Mouse (Mus musculus) forebrain, embryonic 16.5 days (tissue): ENCODE measurements around the gene Evl. TPM values are rescaled to one million over a fixed set of nuclear protein-coding genes. Genes with fewer than 3 reads are reported as not detected.

ENCODE experiments used
- ATAC-seq: fragments of 200-750 bp; cut with Nextera tagmentation; 2 replicates; pipeline ENCODE4 v1.8.0; 2017; ENCODE audit warnings: mild to moderate bottlenecking, moderate library complexity
- H3K27ac ChIP-seq: fragments of 300-500 bp; sonication (generic); 2 replicates; pipeline ENCODE4 v1.5.1; 2014; ENCODE audit warnings: low read length, control low read depth
- H3K27me3 ChIP-seq: fragments of 300-500 bp; sonication (generic); replicated peaks from 2 replicates; pipeline ENCODE4 v1.6.1; 2014; ENCODE audit warnings: low read length; ENCODE audit not compliant: control insufficient read depth, insufficient read depth
- H3K36me3 ChIP-seq: fragments of 300-500 bp; sonication (generic); 2 replicates; pipeline ENCODE4 v1.6.1; 2014; ENCODE audit not compliant: control insufficient read depth, insufficient read depth
- H3K4me1 ChIP-seq: fragments of 300-500 bp; sonication (generic); replicated peaks from 2 replicates; pipeline ENCODE4 v1.6.1; 2014; ENCODE audit warnings: low read length; ENCODE audit not compliant: control insufficient read depth, insufficient read depth
- H3K4me2 ChIP-seq: fragments of 300-500 bp; sonication (generic); 2 replicates; pipeline ENCODE4 v1.6.1; 2014; ENCODE audit warnings: mild to moderate bottlenecking, low read length, control low read depth
- H3K4me3 ChIP-seq: fragments of 300-500 bp; sonication (generic); replicated peaks from 2 replicates; pipeline ENCODE4 v1.5.1; 2014; ENCODE audit warnings: mild to moderate bottlenecking, low read length, control low read depth
- H3K9ac ChIP-seq: fragments of 300-500 bp; sonication (generic); replicated peaks from 2 replicates; pipeline ENCODE4 v1.6.1; 2014; ENCODE audit warnings: low read depth, low read length, control low read depth
- H3K9me3 ChIP-seq: fragments of 300-500 bp; sonication (generic); 2 replicates; pipeline ENCODE4 v1.6.1; 2016; ENCODE audit warnings: low read length; ENCODE audit not compliant: control insufficient read depth
- WGBS: fragments of 180-500 bp; shearing (Covaris S2); extraction: QIAGEN DNeasy Blood & Tissue Kit; methylation state at CpG from one replicate; pipeline ENCODE4 v1.1.7; 2014; 5-methylcytosine and 5-hydroxymethylcytosine counted together
- polyA plus RNA-seq: library from polyadenylated mRNA; unstranded; fragments of >200 nt; fragmentation: Nextera tagmentation; extraction: Ambion mirVana; gene quantifications from 2 replicates; pipeline ENCODE4 v1.2.1, GENCODE M21; 2015

The Evl gene
- polyA plus RNA-seq, 1 experiment from 2014 or later, result 218 TPM

GRCm38 (mm10) chr12:108651053-108651660 lies 96.6 kb downstream of the Evl start:
- WGBS, result 51% methylated on average over 7 of the region's 7 CpGs
- H3K36me3 ChIP-seq, result peaks cover 33% of the 10 kb centered on the region
- no peaks in the 10 kb centered on the region for H3K27me3 ChIP-seq
- H3K27ac ChIP-seq, result no peak overlapping the region
- no peaks in the 10 kb centered on the region for H3K9me3 ChIP-seq
- H3K4me3 ChIP-seq, result no peak overlapping the region
- H3K4me1 ChIP-seq, result no peaks in the 10 kb centered on the region
- no peak overlapping the region for H3K9ac ChIP-seq
- H3K4me2 ChIP-seq, result no peak overlapping the region
- no peak for ATAC-seq

GRCm38 (mm10) chr12:108653358-108654335 lies 99.1 kb downstream of the Evl start:
- Histone ChIP-seq H3K9me3 (no peaks in the 10 kb centered on the region), H3K4me2 (no peak overlapping the region), H3K36me3 (peaks cover 30% of the 10 kb centered on the region), H3K27me3 (no peaks in the 10 kb centered on the region), H3K9ac (no peak overlapping the region), H3K4me1 (no peaks in the 10 kb centered on the region), H3K4me3 (no peak overlapping the region), H3K27ac (no peak overlapping the region)
- WGBS, result 91% methylated on average over 11 of the region's 11 CpGs
- ATAC-seq, result no peak

- Histone ChIP-seq H3K9me3 (no peaks in the 10 kb centered on the region), H3K4me3 (no peak overlapping the region), H3K4me2 (no peak overlapping the region), H3K36me3 (peaks cover 10% of the 10 kb centered on the region), H3K27me3 (no peaks in the 10 kb centered on the region), H3K27ac (no peak overlapping the region), H3K4me1 (no peaks in the 10 kb centered on the region), H3K9ac (no peak overlapping the region)
- 88% methylated on average over 1 of the region's 1 CpGs for WGBS
- ATAC-seq, result no peak
Observed at GRCm38 (mm10) chr12:108657350-108657749, 102.8 kb downstream of the Evl start.

GRCm38 (mm10) chr12:108668606-108669235 lies 114.2 kb downstream of the Evl start:
- 52% methylated on average over 8 of the region's 8 CpGs for WGBS
- no peak overlapping the region for H3K9ac ChIP-seq

GRCm38 (mm10) chr12:108671541-108671940 lies 117.0 kb downstream of the Evl start:
- Histone ChIP-seq H3K4me2 (no peak overlapping the region), H3K27me3 (no peaks in the 10 kb centered on the region), H3K9me3 (no peaks in the 10 kb centered on the region), H3K36me3 (peaks cover 17% of the 10 kb centered on the region), H3K27ac (no peak overlapping the region), H3K4me1 (peaks cover 17% of the 10 kb centered on the region), H3K9ac (no peak overlapping the region), H3K4me3 (no peak overlapping the region)
- 98% methylated on average over 2 of the region's 2 CpGs for WGBS
- ATAC-seq, result no peak

More at GRCm38 (mm10) chr12:108668606-108669235, 114.2 kb downstream of the Evl start:
- Histone ChIP-seq H3K4me1 (peaks cover 17% of the 10 kb centered on the region), H3K9me3 (no peaks in the 10 kb centered on the region), H3K27me3 (no peaks in the 10 kb centered on the region), H3K4me2 (no peak overlapping the region), H3K4me3 (no peak overlapping the region), H3K36me3 (peaks cover 8% of the 10 kb centered on the region), H3K27ac (peak overlapping the region; percentile 66)
- ATAC-seq, result peak; percentile 70

- Histone ChIP-seq H3K27ac (no peak overlapping the region), H3K9me3 (no peaks in the 10 kb centered on the region), H3K27me3 (no peaks in the 10 kb centered on the region), H3K4me2 (no peak overlapping the region), H3K4me3 (no peak overlapping the region), H3K9ac (no peak overlapping the region), H3K36me3 (peaks cover 17% of the 10 kb centered on the region), H3K4me1 (peaks cover 11% of the 10 kb centered on the region)
- no peak for ATAC-seq
- WGBS, result 92% methylated on average over 4 of the region's 4 CpGs
Observed at GRCm38 (mm10) chr12:108672908-108673307, 118.4 kb downstream of the Evl start.

GRCm38 (mm10) chr12:108673546-108673945 lies 119.0 kb downstream of the Evl start:
- no peak overlapping the region for H3K4me2 ChIP-seq
- 83% methylated on average over 3 of the region's 3 CpGs for WGBS
- no peak overlapping the region for H3K4me3 ChIP-seq
- H3K27me3 ChIP-seq, result no peaks in the 10 kb centered on the region
- no peaks in the 10 kb centered on the region for H3K9me3 ChIP-seq
- no peak for ATAC-seq
- no peak overlapping the region for H3K27ac ChIP-seq
- peaks cover 17% of the 10 kb centered on the region for H3K36me3 ChIP-seq
- peaks cover 4% of the 10 kb centered on the region for H3K4me1 ChIP-seq
- H3K9ac ChIP-seq, result no peak overlapping the region

GRCm38 (mm10) chr12:108674502-108674901 lies 120.0 kb downstream of the Evl start:
- peaks cover 24% of the 10 kb centered on the region for H3K36me3 ChIP-seq
- no peak overlapping the region for H3K4me3 ChIP-seq
- H3K9me3 ChIP-seq, result no peaks in the 10 kb centered on the region
- H3K27me3 ChIP-seq, result no peaks in the 10 kb centered on the region
- H3K27ac ChIP-seq, result no peak overlapping the region
- H3K4me2 ChIP-seq, result no peak overlapping the region
- H3K4me1 ChIP-seq, result no peaks in the 10 kb centered on the region
- H3K9ac ChIP-seq, result no peak overlapping the region
- WGBS, result 81% methylated on average over 4 of the region's 4 CpGs
- no peak for ATAC-seq

GRCm38 (mm10) chr12:108674916-108675315 lies 120.4 kb downstream of the Evl start:
- 96% methylated on average over 2 of the region's 2 CpGs for WGBS
- no peaks in the 10 kb centered on the region for H3K27me3 ChIP-seq
- H3K4me2 ChIP-seq, result no peak overlapping the region
- H3K9ac ChIP-seq, result no peak overlapping the region
- no peaks in the 10 kb centered on the region for H3K4me1 ChIP-seq
- peaks cover 26% of the 10 kb centered on the region for H3K36me3 ChIP-seq
- no peak for ATAC-seq
- no peak overlapping the region for H3K4me3 ChIP-seq
- no peak overlapping the region for H3K27ac ChIP-seq
- H3K9me3 ChIP-seq, result no peaks in the 10 kb centered on the region
